Mouse (Mus musculus): Measurements from ENCODE around the gene Shmt2.

- no peak for TF ChIP-seq CTCF (IDR thresholded peaks at IDR 0.05; ENCODE audit: borderline replicate concordance, insufficient read depth, low read length)
- TF ChIP-seq POLR2A (IDR thresholded peaks at IDR 0.05; ENCODE audit: low read depth, low read length): no peak
These were observed 44.5 kb upstream of the Shmt2 start for GRCm38 (mm10) chr10:127566553-127567326.

Measured in embryonic fibroblast, embryonic 13.5 days (primary cell).